Mouse (Mus musculus) adrenal gland, adult 10 weeks (tissue): ENCODE data around the gene H2afv. TPM values are rescaled to one million over a fixed set of nuclear protein-coding genes. Genes with fewer than 3 reads are reported as not detected.

Experiments
- polyA plus RNA-seq: library from polyadenylated mRNA; stranded (reverse); fragments of 350-450 nt; fragmentation: Illumina TruSeq; extraction: RNeasy Lipid Tissue Mini Kit (QIAGEN cat#74804); gene quantifications from one replicate; pipeline ENCODE4 v1.2.3, GENCODE M21; 2014; ENCODE audit warnings: low read depth, low replicate concordance

The H2afv gene
- 21.3 TPM for polyA plus RNA-seq

GRCm38 (mm10) chr11:6444077-6444853, at the start of gene H2afv:
Gene H2afv (minus strand): TSS chr11:6444443.

GRCm38 (mm10) chr11:6475867-6476484, 31.7 kb upstream of the H2afv start, which contains the start of gene Purb:
Gene Purb (minus strand): TSS chr11:6475917.

GRCm38 (mm10) chr11:6414751-6415550, 29.3 kb downstream of the H2afv start, which contains the start of gene Ppia:
Gene Ppia (plus strand): TSS chr11:6415443.

GRCm38 (mm10) chr11:6388726-6389413, 55.4 kb downstream of the H2afv start, which contains the start of gene Zmiz2:
Gene Zmiz2 (plus strand): TSS chr11:6389074.

Other genes with a start within 250 kb of the H2afv start
- gene A730071L15Rik, start 244.4 kb downstream of the H2afv start, polyA plus RNA-seq, result not detected
- 32.5 TPM for gene Nudcd3, start 244.0 kb downstream of the H2afv start, polyA plus RNA-seq
- not detected for gene Npc1l1, start 214.3 kb downstream of the H2afv start, polyA plus RNA-seq
- 10.8 TPM for gene Ddx56, start 176.7 kb downstream of the H2afv start, polyA plus RNA-seq
- 55.3 TPM for gene Tmed4, start 169.6 kb downstream of the H2afv start, polyA plus RNA-seq
- 192 TPM for gene Ogdh, start 152.8 kb downstream of the H2afv start, polyA plus RNA-seq
- gene Zmiz2, start 55.4 kb downstream of the H2afv start, polyA plus RNA-seq, result 0.87 TPM
- 1,365 TPM for gene Ppia, start 29.0 kb downstream of the H2afv start, polyA plus RNA-seq
- gene Purb, start 31.5 kb upstream of the H2afv start, polyA plus RNA-seq, result 181 TPM
- not detected for gene Myo1g, start 76.5 kb upstream of the H2afv start, polyA plus RNA-seq
- not detected for gene Ccm2, start 102.4 kb upstream of the H2afv start, polyA plus RNA-seq
- not detected for gene Nacad, start 161.6 kb upstream of the H2afv start, polyA plus RNA-seq
- gene Tbrg4, start 181.6 kb upstream of the H2afv start, polyA plus RNA-seq, result 1.2 TPM
- not detected for gene Wap, start 194.2 kb upstream of the H2afv start, polyA plus RNA-seq
- gene Ramp3, start 214.1 kb upstream of the H2afv start, polyA plus RNA-seq, result 0.76 TPM